Mouse (Mus musculus) kidney, embryonic 15.5 days (tissue): ENCODE measurements around the gene Uba6. TPM values are rescaled to one million over a fixed set of nuclear protein-coding genes. Genes with fewer than 3 reads are reported as not detected.

ENCODE experiments used
- ATAC-seq: fragments of 200-750 bp; cut with Nextera tagmentation; replicated peaks from 2 replicates; pipeline ENCODE4 v1.8.0; 2017; ENCODE audit warnings: moderate TSS enrichment; ENCODE audit not compliant: low FRiP score
- H3K27ac ChIP-seq: fragments of 300-500 bp; sonication (generic); 2 replicates; pipeline ENCODE4 v1.5.1; 2015; ENCODE audit warnings: mild to moderate bottlenecking, inconsistent platforms
- H3K27me3 ChIP-seq: fragments of 300-500 bp; sonication (generic); 2 replicates; pipeline ENCODE4 v1.6.1; 2015; ENCODE audit warnings: inconsistent platforms
- H3K36me3 ChIP-seq: fragments of 300-500 bp; sonication (generic); 2 replicates; pipeline ENCODE4 v1.6.1; 2015; ENCODE audit warnings: inconsistent platforms
- H3K4me1 ChIP-seq: fragments of 300-500 bp; sonication (generic); 2 replicates; pipeline ENCODE4 v1.6.1; 2015; ENCODE audit warnings: inconsistent platforms
- H3K4me2 ChIP-seq: fragments of 300-500 bp; sonication (generic); 2 replicates; pipeline ENCODE4 v1.6.1; 2015; ENCODE audit warnings: moderate library complexity, mild to moderate bottlenecking, inconsistent platforms
- H3K4me3 ChIP-seq: fragments of 300-500 bp; sonication (generic); replicated peaks from 2 replicates; pipeline ENCODE4 v1.5.1; 2015; ENCODE audit warnings: mild to moderate bottlenecking, inconsistent platforms
- H3K9ac ChIP-seq: fragments of 300-500 bp; sonication (generic); 2 replicates; pipeline ENCODE4 v1.6.1; 2015; ENCODE audit warnings: mild to moderate bottlenecking, inconsistent platforms
- H3K9me3 ChIP-seq: fragments of 300-500 bp; sonication (generic); replicated peaks from 2 replicates; pipeline ENCODE4 v1.6.1; 2016; ENCODE audit warnings: inconsistent platforms
- WGBS: fragments of 180-500 bp; shearing (Covaris S2); methylation state at CpG from one replicate; pipeline ENCODE4 v1.1.7; 2015; ENCODE audit warnings: mixed read lengths; 5-methylcytosine and 5-hydroxymethylcytosine counted together
- polyA plus RNA-seq: library from polyadenylated mRNA; unstranded; fragments of >200 nt; fragmentation: Nextera tagmentation; extraction: Ambion mirVana; gene quantifications from 2 replicates; pipeline ENCODE4 v1.2.1, GENCODE M21; 2015

Gene Uba6
- polyA plus RNA-seq, 1 experiment from 2014 or later: 14.0 TPM

- H3K4me2 ChIP-seq: no peak overlapping the region
- no peak overlapping the region for H3K27ac ChIP-seq
- 97% methylated on average over 2 of the region's 2 CpGs for WGBS
- no peak for ATAC-seq
- no peaks in the 10 kb centered on the region for H3K4me1 ChIP-seq
- H3K27me3 ChIP-seq: no peaks in the 10 kb centered on the region
- no peak overlapping the region for H3K9ac ChIP-seq
- H3K36me3 ChIP-seq: peaks cover 37% of the 10 kb centered on the region
- H3K9me3 ChIP-seq: no peaks in the 10 kb centered on the region
- no peak overlapping the region for H3K4me3 ChIP-seq
These were observed 59.6 kb downstream of the Uba6 start for GRCm38 (mm10) chr5:86113037-86113436.

- H3K9ac ChIP-seq: no peak overlapping the region
- no peak for ATAC-seq
- no peak overlapping the region for H3K27ac ChIP-seq
- H3K4me1 ChIP-seq: no peaks in the 10 kb centered on the region
- H3K36me3 ChIP-seq: peaks cover 40% of the 10 kb centered on the region
- no peaks in the 10 kb centered on the region for H3K27me3 ChIP-seq
- H3K9me3 ChIP-seq: no peaks in the 10 kb centered on the region
- 94% methylated on average over 1 of the region's 1 CpGs for WGBS
- no peak overlapping the region for H3K4me3 ChIP-seq
- no peak overlapping the region for H3K4me2 ChIP-seq
These were observed 61.5 kb downstream of the Uba6 start for GRCm38 (mm10) chr5:86111074-86111473.

GRCm38 (mm10) chr5:86106610-86107009, 66.0 kb downstream of the Uba6 start:
- H3K27me3 ChIP-seq: no peaks in the 10 kb centered on the region
- H3K9ac ChIP-seq: no peak overlapping the region
- no peaks in the 10 kb centered on the region for H3K4me1 ChIP-seq
- peaks cover 25% of the 10 kb centered on the region for H3K36me3 ChIP-seq
- H3K4me3 ChIP-seq: no peak overlapping the region
- ATAC-seq: no peak
- H3K27ac ChIP-seq: no peak overlapping the region
- H3K4me2 ChIP-seq: no peak overlapping the region
- 81% methylated on average over 2 of the region's 2 CpGs for WGBS
- H3K9me3 ChIP-seq: no peaks in the 10 kb centered on the region

GRCm38 (mm10) chr5:86102176-86102575, 70.4 kb downstream of the Uba6 start:
- H3K4me1 ChIP-seq: no peaks in the 10 kb centered on the region
- no peak overlapping the region for H3K27ac ChIP-seq
- H3K4me2 ChIP-seq: no peak overlapping the region
- ATAC-seq: no peak
- H3K36me3 ChIP-seq: peaks cover 4% of the 10 kb centered on the region; the same call in 1 of the 2 replicates
- no peaks in the 10 kb centered on the region for H3K9me3 ChIP-seq
- H3K27me3 ChIP-seq: no peaks in the 10 kb centered on the region
- H3K9ac ChIP-seq: no peak overlapping the region
- H3K4me3 ChIP-seq: no peak overlapping the region
- WGBS: 95% methylated on average over 2 of the region's 2 CpGs

- Histone ChIP-seq H3K9ac (no peak overlapping the region), H3K27me3 (no peaks in the 10 kb centered on the region), H3K4me1 (no peaks in the 10 kb centered on the region), H3K4me3 (no peak overlapping the region), H3K9me3 (no peaks in the 10 kb centered on the region), H3K27ac (no peak overlapping the region), H3K36me3 (no peaks in the 10 kb centered on the region), H3K4me2 (no peak overlapping the region)
- ATAC-seq: no peak
- WGBS: 81% methylated on average over 3 of the region's 3 CpGs
These were observed 72.0 kb downstream of the Uba6 start for GRCm38 (mm10) chr5:86100621-86101020.

- Histone ChIP-seq H3K36me3 (no peaks in the 10 kb centered on the region), H3K9ac (no peak overlapping the region), H3K4me3 (no peak overlapping the region), H3K9me3 (no peaks in the 10 kb centered on the region), H3K4me1 (no peaks in the 10 kb centered on the region), H3K4me2 (no peak overlapping the region), H3K27ac (no peak overlapping the region), H3K27me3 (no peaks in the 10 kb centered on the region)
- WGBS: 91% methylated on average over 3 of the region's 3 CpGs
- no peak for ATAC-seq
These were observed 73.6 kb downstream of the Uba6 start for GRCm38 (mm10) chr5:86098988-86099387.

- Histone ChIP-seq H3K4me2 (no peak overlapping the region), H3K9ac (no peak overlapping the region), H3K27ac (no peak overlapping the region), H3K36me3 (no peaks in the 10 kb centered on the region), H3K27me3 (no peaks in the 10 kb centered on the region), H3K4me1 (no peaks in the 10 kb centered on the region), H3K9me3 (no peaks in the 10 kb centered on the region), H3K4me3 (no peak overlapping the region)
- 85% methylated on average over 9 of the region's 9 CpGs for WGBS
- ATAC-seq: no peak
These were observed 77.8 kb downstream of the Uba6 start for GRCm38 (mm10) chr5:86094754-86095153.

- no peaks in the 10 kb centered on the region for H3K27me3 ChIP-seq
- H3K4me3 ChIP-seq: no peak overlapping the region
- H3K9ac ChIP-seq: no peak overlapping the region
- no peak overlapping the region for H3K27ac ChIP-seq
- 75% methylated on average over 6 of the region's 6 CpGs for WGBS
- H3K4me2 ChIP-seq: no peak overlapping the region
- ATAC-seq: no peak
- H3K9me3 ChIP-seq: no peaks in the 10 kb centered on the region
- H3K4me1 ChIP-seq: no peaks in the 10 kb centered on the region
- no peaks in the 10 kb centered on the region for H3K36me3 ChIP-seq
These were observed 85.9 kb downstream of the Uba6 start for GRCm38 (mm10) chr5:86086751-86087150.

- no peak overlapping the region for H3K27ac ChIP-seq
- no peak overlapping the region for H3K4me3 ChIP-seq
- no peaks in the 10 kb centered on the region for H3K36me3 ChIP-seq
- H3K4me2 ChIP-seq: no peak overlapping the region
- no peak overlapping the region for H3K9ac ChIP-seq
- WGBS: 86% methylated on average over 7 of the region's 7 CpGs
- ATAC-seq: no peak
- H3K4me1 ChIP-seq: no peaks in the 10 kb centered on the region
- H3K27me3 ChIP-seq: no peaks in the 10 kb centered on the region
- no peaks in the 10 kb centered on the region for H3K9me3 ChIP-seq
These were observed 87.6 kb downstream of the Uba6 start for GRCm38 (mm10) chr5:86084979-86085378.

- no peak overlapping the region for H3K4me2 ChIP-seq
- H3K4me3 ChIP-seq: no peak overlapping the region
- no peak for ATAC-seq
- no peaks in the 10 kb centered on the region for H3K27me3 ChIP-seq
- no peak overlapping the region for H3K27ac ChIP-seq
- no peaks in the 10 kb centered on the region for H3K36me3 ChIP-seq
- H3K4me1 ChIP-seq: no peaks in the 10 kb centered on the region
- 77% methylated on average over 6 of the region's 6 CpGs for WGBS
- H3K9me3 ChIP-seq: no peaks in the 10 kb centered on the region
- H3K9ac ChIP-seq: no peak overlapping the region
These were observed 88.6 kb downstream of the Uba6 start for GRCm38 (mm10) chr5:86083987-86084386.

- Histone ChIP-seq H3K4me2 (no peak overlapping the region), H3K27ac (no peak overlapping the region), H3K36me3 (no peaks in the 10 kb centered on the region), H3K4me3 (no peak overlapping the region), H3K27me3 (no peaks in the 10 kb centered on the region), H3K9me3 (no peaks in the 10 kb centered on the region), H3K9ac (no peak overlapping the region), H3K4me1 (no peaks in the 10 kb centered on the region)
- WGBS: 86% methylated on average over 3 of the region's 3 CpGs
- no peak for ATAC-seq
These were observed 93.8 kb downstream of the Uba6 start for GRCm38 (mm10) chr5:86078720-86079334.

- no peaks in the 10 kb centered on the region for H3K4me1 ChIP-seq
- H3K4me3 ChIP-seq: no peak overlapping the region
- 85% methylated on average over 4 of the region's 4 CpGs for WGBS
- no peak overlapping the region for H3K9ac ChIP-seq
- H3K27ac ChIP-seq: no peak overlapping the region
- ATAC-seq: no peak
- H3K9me3 ChIP-seq: no peaks in the 10 kb centered on the region
- H3K27me3 ChIP-seq: no peaks in the 10 kb centered on the region
- H3K36me3 ChIP-seq: no peaks in the 10 kb centered on the region
- H3K4me2 ChIP-seq: no peak overlapping the region
These were observed 99.7 kb downstream of the Uba6 start for GRCm38 (mm10) chr5:86072756-86073386.

GRCm38 (mm10) chr5:86071538-86071937, 101.1 kb downstream of the Uba6 start, which contains the start of gene Stap1:
Gene Stap1 (plus strand): TSS chr5:86071746.
- no peak within 1 kb of the TSS for H3K9ac ChIP-seq
- H3K27me3 ChIP-seq: no peaks in the 10 kb centered on the region
- 74% methylated on average over 7 of the region's 7 CpGs for WGBS
- H3K9me3 ChIP-seq: no peaks in the 10 kb centered on the region
- ATAC-seq: no peak
- no peak within 1 kb of the TSS for H3K4me2 ChIP-seq
- no peaks in the 10 kb centered on the region for H3K36me3 ChIP-seq
- H3K4me3 ChIP-seq: no peak within 1 kb of the TSS
- H3K27ac ChIP-seq: no peak within 1 kb of the TSS
- H3K4me1 ChIP-seq: no peaks in the 10 kb centered on the region
